Mouse (Mus musculus): ENCODE data around the gene Gja8.

DNA sequence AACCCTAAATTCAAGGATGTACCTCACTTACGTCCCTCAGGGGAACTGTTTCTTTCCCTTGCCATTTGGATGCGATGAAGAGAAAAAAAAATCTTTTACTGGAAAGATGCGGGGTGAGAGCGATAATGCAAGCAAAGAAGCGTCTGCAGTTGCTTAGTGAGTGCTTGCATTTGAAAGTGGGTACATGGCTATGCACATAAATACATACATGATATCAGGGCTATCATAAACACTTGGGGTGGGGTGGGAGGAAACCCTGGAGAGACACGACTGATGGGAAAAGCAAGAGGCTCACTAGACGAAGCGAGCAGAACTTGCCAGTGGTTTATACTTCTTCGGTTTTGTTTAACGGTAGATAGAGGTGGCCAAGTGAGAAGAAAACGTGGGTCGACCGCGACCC is 21.4 kb downstream of the Gja8 start, which contains the start of gene Gja5:
- TF ChIP-seq CTCF (IDR thresholded peaks at IDR 0.05; ENCODE audit: extremely low read depth, insufficient read depth, low read length): no peak
- no peak for TF ChIP-seq POLR2A (IDR thresholded peaks at IDR 0.05; ENCODE audit: extremely low read depth, insufficient read depth, low read length)
